Mouse (Mus musculus) forebrain, embryonic 11.5 days (tissue): Measurements from ENCODE around the gene Ncoa6. TPM values are rescaled to one million over a fixed set of nuclear protein-coding genes. Genes with fewer than 3 reads are reported as not detected.

ENCODE experiments used
- ATAC-seq: fragments of 200-750 bp; cut with Nextera tagmentation; replicated peaks from 2 replicates; pipeline ENCODE4 v1.8.0; 2017; ENCODE audit warnings: moderate TSS enrichment; ENCODE audit not compliant: low FRiP score
- DNase-seq: peaks from one replicate; pipeline ENCODE4 v3.0.0-alpha.2; 2017; ENCODE audit warnings: low spot score
- H3K27ac ChIP-seq: fragments of 300-500 bp; sonication (generic); 2 replicates; pipeline ENCODE4 v1.5.1; 2014; ENCODE audit warnings: low read depth, low read length
- H3K27me3 ChIP-seq: fragments of 300-500 bp; sonication (generic); 2 replicates; pipeline ENCODE4 v1.6.1; 2014; ENCODE audit warnings: mild to moderate bottlenecking, low read length, mixed read lengths; ENCODE audit not compliant: control insufficient read depth, insufficient read depth
- H3K36me3 ChIP-seq: fragments of 300-500 bp; sonication (generic); 2 replicates; pipeline ENCODE4 v1.6.1; 2014; ENCODE audit warnings: mild to moderate bottlenecking, low read length, moderate library complexity, mixed read lengths; ENCODE audit not compliant: control insufficient read depth, insufficient read depth
- H3K4me1 ChIP-seq: fragments of 300-500 bp; sonication (generic); replicated peaks from 2 replicates; pipeline ENCODE4 v1.6.1; 2014; ENCODE audit warnings: low read length, mixed read lengths; ENCODE audit not compliant: control insufficient read depth, insufficient read depth
- H3K4me2 ChIP-seq: fragments of 300-500 bp; sonication (generic); 2 replicates; pipeline ENCODE4 v1.6.1; 2014; ENCODE audit warnings: low read depth, mild to moderate bottlenecking, low read length, moderate library complexity, mixed read lengths; ENCODE audit not compliant: severe bottlenecking
- H3K4me3 ChIP-seq: fragments of 300-500 bp; sonication (generic); 2 replicates; pipeline ENCODE4 v1.5.1; 2014; ENCODE audit warnings: low read depth, low read length
- H3K9ac ChIP-seq: fragments of 300-500 bp; sonication (generic); 2 replicates; pipeline ENCODE4 v1.6.1; 2014; ENCODE audit warnings: low read length
- H3K9me3 ChIP-seq: fragments of 300-500 bp; sonication (generic); 2 replicates; pipeline ENCODE4 v1.6.1; 2016; ENCODE audit warnings: low read length, mixed read lengths; ENCODE audit not compliant: control insufficient read depth
- WGBS: fragments of 180-500 bp; shearing (Covaris S2); extraction: QIAGEN DNeasy Blood & Tissue Kit; methylation state at CpG from one replicate; pipeline ENCODE4 v1.1.7; 2014; 5-methylcytosine and 5-hydroxymethylcytosine counted together
- polyA plus RNA-seq: library from polyadenylated mRNA; unstranded; fragments of >200 nt; fragmentation: Nextera tagmentation; extraction: Ambion mirVana; gene quantifications from 2 replicates; pipeline ENCODE4 v1.2.1, GENCODE M21; 2014

Ncoa6 gene
- 34.3 and 35.6 TPM in 2 replicates for polyA plus RNA-seq

- H3K27me3 ChIP-seq: no peaks in the 10 kb centered on the region
- no peaks in the 10 kb centered on the region for H3K36me3 ChIP-seq
- H3K9me3 ChIP-seq: no peaks in the 10 kb centered on the region
- ATAC-seq (peak; percentile 85), DNase-seq (peak; percentile 93)
- 0% methylated on average over 45 of the region's 72 CpGs for WGBS
- peak within 1 kb of the TSS; percentile 75 for H3K27ac ChIP-seq
- H3K4me1 ChIP-seq: peaks cover 7% of the 10 kb centered on the region; the same call in 1 of the 2 replicates
- H3K4me3 ChIP-seq: peak within 1 kb of the TSS; percentile 95
- H3K4me2 ChIP-seq: peak within 1 kb of the TSS; percentile 80
- peak within 1 kb of the TSS; percentile 95 for H3K9ac ChIP-seq
Observed at GRCm38 (mm10) chr2:155473570-155474088, at the start of gene Ncoa6. Gene Ncoa6, minus strand, starts transcription at chr2:155473894.

- WGBS: 26% methylated on average over 18 of the region's 18 CpGs
- ATAC-seq (no peak), DNase-seq (no peak)
Observed at GRCm38 (mm10) chr2:155518531-155519270, 45.0 kb upstream of the Ncoa6 start.

GRCm38 (mm10) chr2:155517455-155518423, 44.0 kb upstream of the Ncoa6 start, which contains the start of the genes Acss2 and Ggt7:
Gene Acss2, plus strand, starts transcription at chr2:155517948.
Gene Ggt7, minus strand, starts transcription at chr2:155518237.
- H3K36me3 ChIP-seq: no peaks in the 10 kb centered on the region
- DNase-seq (peak; percentile 98), ATAC-seq (peak; percentile 98)
- peak within 1 kb of the TSS; percentile 56 for H3K4me3 ChIP-seq
- H3K27ac ChIP-seq: no peak within 1 kb of the TSS
- peak within 1 kb of the TSS; percentile 68 for H3K9ac ChIP-seq
- no peaks in the 10 kb centered on the region for H3K9me3 ChIP-seq
- no peaks in the 10 kb centered on the region; the same call in 1 of the 2 replicates for H3K27me3 ChIP-seq
- H3K4me1 ChIP-seq: peaks cover 2% of the 10 kb centered on the region; the same call in 1 of the 2 replicates
- WGBS: 4% methylated on average over 70 of the region's 70 CpGs
- peak within 1 kb of the TSS; percentile 79 for H3K4me2 ChIP-seq

More at GRCm38 (mm10) chr2:155518531-155519270, 45.0 kb upstream of the Ncoa6 start:
- H3K4me2 ChIP-seq: peak overlapping the region; percentile 79
- no peaks in the 10 kb centered on the region; the same call in 1 of the 2 replicates for H3K27me3 ChIP-seq
- peaks cover 2% of the 10 kb centered on the region; the same call in 1 of the 2 replicates for H3K4me1 ChIP-seq
- H3K4me3 ChIP-seq: peak overlapping the region; percentile 56
- no peaks in the 10 kb centered on the region for H3K9me3 ChIP-seq
- H3K36me3 ChIP-seq: no peaks in the 10 kb centered on the region
- H3K9ac ChIP-seq: peak overlapping the region; percentile 68
- H3K27ac ChIP-seq: no peak overlapping the region

- no peaks in the 10 kb centered on the region for H3K9me3 ChIP-seq
- ATAC-seq: no peak
- H3K9ac ChIP-seq: no peak overlapping the region
- 4% methylated on average over 1 of the region's 1 CpGs for WGBS
- H3K4me3 ChIP-seq: no peak overlapping the region
- H3K27me3 ChIP-seq: no peaks in the 10 kb centered on the region; the same call in 1 of the 2 replicates
- H3K4me1 ChIP-seq: peaks cover 2% of the 10 kb centered on the region; the same call in 1 of the 2 replicates
- peak; percentile 71 for DNase-seq
- no peaks in the 10 kb centered on the region for H3K36me3 ChIP-seq
- no peak overlapping the region for H3K27ac ChIP-seq
- H3K4me2 ChIP-seq: no peak overlapping the region
Observed at GRCm38 (mm10) chr2:155515941-155516340, 42.2 kb upstream of the Ncoa6 start.

GRCm38 (mm10) chr2:155514666-155515065, 41.0 kb upstream of the Ncoa6 start:
- H3K4me2 ChIP-seq: peak overlapping the region; percentile 77
- under 1% methylated on average over 21 of the region's 23 CpGs for WGBS

GRCm38 (mm10) chr2:155513543-155513942, 39.8 kb upstream of the Ncoa6 start:
- Histone ChIP-seq H3K9ac (no peak overlapping the region), H3K4me2 (peak overlapping the region; percentile 77; the same call in 1 of the 2 replicates), H3K4me3 (0 out of 2 replicates have a peak overlapping the region, but pooled peaks have one; percentile 56), H3K27ac (no peak overlapping the region), H3K36me3 (no peaks in the 10 kb centered on the region), H3K9me3 (no peaks in the 10 kb centered on the region), H3K4me1 (peaks cover under 1% of the 10 kb centered on the region; the same call in 1 of the 2 replicates), H3K27me3 (no peaks in the 10 kb centered on the region; the same call in 1 of the 2 replicates)
- DNase-seq: no peak
- no peak for ATAC-seq
- WGBS: 82% methylated on average over 5 of the region's 5 CpGs

More at GRCm38 (mm10) chr2:155514666-155515065, 41.0 kb upstream of the Ncoa6 start:
- peak overlapping the region; percentile 56 for H3K4me3 ChIP-seq
- no peak overlapping the region for H3K27ac ChIP-seq
- H3K9ac ChIP-seq: peak overlapping the region; percentile 73
- DNase-seq (peak; percentile 84), ATAC-seq (0 out of 2 replicates have a peak, but pooled peaks have one; percentile 16)
- H3K9me3 ChIP-seq: no peaks in the 10 kb centered on the region
- peaks cover 2% of the 10 kb centered on the region; the same call in 1 of the 2 replicates for H3K4me1 ChIP-seq
- H3K36me3 ChIP-seq: no peaks in the 10 kb centered on the region
- H3K27me3 ChIP-seq: no peaks in the 10 kb centered on the region; the same call in 1 of the 2 replicates

- Histone ChIP-seq H3K4me2 (no peak overlapping the region), H3K9me3 (no peaks in the 10 kb centered on the region), H3K4me1 (no peaks in the 10 kb centered on the region; the same call in 1 of the 2 replicates), H3K27me3 (no peaks in the 10 kb centered on the region; the same call in 1 of the 2 replicates), H3K9ac (no peak overlapping the region), H3K4me3 (no peak overlapping the region), H3K36me3 (no peaks in the 10 kb centered on the region), H3K27ac (no peak overlapping the region)
- 65% methylated on average over 4 of the region's 4 CpGs for WGBS
- ATAC-seq (no peak), DNase-seq (peak; percentile 69)
Observed at GRCm38 (mm10) chr2:155512479-155512878, 38.8 kb upstream of the Ncoa6 start.
